Mouse (Mus musculus): ENCODE data around the gene Swi5. TPM values are rescaled to one million over a fixed set of nuclear protein-coding genes. Genes with fewer than 3 reads are reported as not detected.

Swi5 gene
- polyA plus RNA-seq, 1 experiment from 2014 or later, result 385 TPM

DNA sequence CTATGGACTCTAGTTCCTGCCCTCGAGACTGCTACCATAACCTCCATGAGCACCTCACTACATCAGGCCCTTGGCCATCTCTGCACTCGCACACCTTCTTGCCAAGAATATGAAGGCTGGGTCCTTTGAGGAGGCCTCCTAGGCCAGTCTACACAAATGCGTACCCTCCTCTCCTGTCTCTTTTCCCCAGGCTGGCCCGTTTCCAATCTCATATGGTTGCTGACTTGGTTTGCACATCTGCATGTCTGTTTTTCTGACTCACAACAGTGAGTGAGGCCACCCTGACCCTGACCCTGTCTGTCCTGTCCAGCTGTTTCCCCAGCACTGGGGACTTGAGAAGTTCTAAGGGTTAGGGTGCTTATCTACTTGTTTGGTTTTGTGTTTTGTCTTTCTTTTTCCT lies 41.1 kb downstream of the Swi5 start:
- no peak for ATAC-seq (ENCODE audit: insufficient read depth, low FRiP score, low TSS enrichment)
- no peaks in the 10 kb centered on the region for H3K9me3 ChIP-seq (ENCODE audit: control insufficient read depth, low read length)
- DNase-seq (ENCODE audit: low spot score), result no peak
- H3K36me3 ChIP-seq (ENCODE audit: control insufficient read depth, insufficient read depth, low read length), result peaks cover 19% of the 10 kb centered on the region
- H3K4me3 ChIP-seq (ENCODE audit: low read depth, low read length), result no peak overlapping the region
- no peaks in the 10 kb centered on the region for H3K27me3 ChIP-seq (ENCODE audit: control insufficient read depth, insufficient read depth, low read length)
- no peak overlapping the region for H3K9ac ChIP-seq (ENCODE audit: low read length)
- no peaks in the 10 kb centered on the region for H3K4me1 ChIP-seq (ENCODE audit: control insufficient read depth, insufficient read depth, low read length)
- H3K4me2 ChIP-seq (ENCODE audit: low read depth), result no peak overlapping the region
- 89% methylated on average over 4 of the region's 4 CpGs for WGBS
- no peak overlapping the region for H3K27ac ChIP-seq (ENCODE audit: low read depth, low read length)

DNA sequence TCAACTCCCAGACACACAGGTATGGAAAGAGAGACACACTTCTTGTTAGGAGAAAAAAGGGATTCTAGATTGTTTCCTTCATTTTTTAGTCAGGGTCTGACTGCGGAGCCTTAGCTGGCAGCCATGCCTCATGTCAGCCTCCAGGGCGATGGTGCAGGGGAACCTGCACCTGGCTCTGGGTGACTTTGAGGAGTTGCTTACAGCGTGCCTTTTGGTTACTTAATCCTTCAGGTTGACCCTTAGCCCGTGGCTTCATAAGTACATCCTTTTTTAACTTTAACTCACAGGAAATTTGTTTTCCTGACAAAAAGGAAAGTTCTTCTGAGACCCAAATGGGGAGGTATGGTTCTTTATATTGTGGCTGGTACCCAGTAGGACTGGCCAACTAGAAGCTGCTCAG lies 44.9 kb downstream of the Swi5 start:
- Histone ChIP-seq H3K36me3 (ENCODE audit: control insufficient read depth, insufficient read depth, low read length) (peaks cover 6% of the 10 kb centered on the region; the same call in 1 of the 2 replicates), H3K9me3 (ENCODE audit: control insufficient read depth, low read length) (no peaks in the 10 kb centered on the region), H3K27me3 (ENCODE audit: control insufficient read depth, insufficient read depth, low read length) (no peaks in the 10 kb centered on the region), H3K27ac (ENCODE audit: low read depth, low read length) (no peak overlapping the region), H3K4me3 (ENCODE audit: low read depth, low read length) (no peak overlapping the region), H3K9ac (ENCODE audit: low read length) (no peak overlapping the region), H3K4me1 (ENCODE audit: control insufficient read depth, insufficient read depth, low read length) (no peaks in the 10 kb centered on the region), H3K4me2 (ENCODE audit: low read depth) (no peak overlapping the region)
- no peak for DNase-seq (ENCODE audit: low spot score)
- no peak for ATAC-seq (ENCODE audit: insufficient read depth, low FRiP score, low TSS enrichment)
- 97% methylated on average over 4 of the region's 4 CpGs for WGBS

DNA sequence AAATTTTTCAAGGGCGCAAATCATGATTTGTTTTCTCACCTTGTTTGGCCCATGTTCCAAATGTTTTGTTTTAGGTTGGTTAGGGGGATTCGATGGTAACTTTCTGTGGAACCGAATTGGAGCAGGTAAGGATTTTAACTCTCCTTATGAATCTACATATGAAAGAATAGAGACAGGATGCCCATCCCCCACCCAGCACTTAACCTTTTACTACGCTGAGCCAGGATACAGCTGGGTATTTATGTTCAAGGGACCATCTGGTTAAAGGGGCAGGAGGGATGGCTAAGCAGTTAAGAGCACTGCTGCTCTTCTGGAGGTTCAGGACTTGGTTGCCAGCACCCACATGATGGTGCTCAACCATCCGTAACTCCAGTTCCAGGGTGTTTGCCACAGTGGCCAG lies 47.3 kb downstream of the Swi5 start:
- DNase-seq (ENCODE audit: low spot score) (no peak), ATAC-seq (ENCODE audit: insufficient read depth, low FRiP score, low TSS enrichment) (no peak)
- H3K4me2 ChIP-seq (ENCODE audit: low read depth), result no peak overlapping the region
- H3K27ac ChIP-seq (ENCODE audit: low read depth, low read length), result no peak overlapping the region
- no peaks in the 10 kb centered on the region for H3K27me3 ChIP-seq (ENCODE audit: control insufficient read depth, insufficient read depth, low read length)
- no peaks in the 10 kb centered on the region for H3K9me3 ChIP-seq (ENCODE audit: control insufficient read depth, low read length)
- H3K4me3 ChIP-seq (ENCODE audit: low read depth, low read length), result no peak overlapping the region
- peaks cover 6% of the 10 kb centered on the region; the same call in 1 of the 2 replicates for H3K4me1 ChIP-seq (ENCODE audit: control insufficient read depth, insufficient read depth, low read length)
- no peak overlapping the region for H3K9ac ChIP-seq (ENCODE audit: low read length)
- peaks cover 2% of the 10 kb centered on the region; the same call in 1 of the 2 replicates for H3K36me3 ChIP-seq (ENCODE audit: control insufficient read depth, insufficient read depth, low read length)
- 82% methylated on average over 5 of the region's 5 CpGs for WGBS

- Histone ChIP-seq H3K9me3 (ENCODE audit: control insufficient read depth, low read length) (no peaks in the 10 kb centered on the region), H3K27me3 (ENCODE audit: control insufficient read depth, insufficient read depth, low read length) (no peaks in the 10 kb centered on the region), H3K4me3 (ENCODE audit: low read depth, low read length) (no peak overlapping the region), H3K4me1 (ENCODE audit: control insufficient read depth, insufficient read depth, low read length) (peaks cover 8% of the 10 kb centered on the region), H3K27ac (ENCODE audit: low read depth, low read length) (no peak overlapping the region), H3K9ac (ENCODE audit: low read length) (no peak overlapping the region), H3K4me2 (ENCODE audit: low read depth) (no peak overlapping the region), H3K36me3 (ENCODE audit: control insufficient read depth, insufficient read depth, low read length) (no peaks in the 10 kb centered on the region)
- ATAC-seq (ENCODE audit: insufficient read depth, low FRiP score, low TSS enrichment) (no peak), DNase-seq (ENCODE audit: low spot score) (no peak)
- 92% methylated on average over 9 of the region's 9 CpGs for WGBS
Measured at GRCm38 (mm10) chr2:32238708-32239435, 49.0 kb downstream of the Swi5 start.

- Histone ChIP-seq H3K4me2 (ENCODE audit: low read depth) (peak overlapping the region; percentile 88), H3K9ac (ENCODE audit: low read length) (peak overlapping the region; percentile 19; the same call in 1 of the 2 replicates), H3K27me3 (ENCODE audit: control insufficient read depth, insufficient read depth, low read length) (no peaks in the 10 kb centered on the region), H3K4me3 (ENCODE audit: low read depth, low read length) (peak overlapping the region; percentile 60), H3K9me3 (ENCODE audit: control insufficient read depth, low read length) (no peaks in the 10 kb centered on the region), H3K4me1 (ENCODE audit: control insufficient read depth, insufficient read depth, low read length) (peaks cover 8% of the 10 kb centered on the region), H3K27ac (ENCODE audit: low read depth, low read length) (no peak overlapping the region), H3K36me3 (ENCODE audit: control insufficient read depth, insufficient read depth, low read length) (peaks cover 4% of the 10 kb centered on the region; the same call in 1 of the 2 replicates)
- 44% methylated on average over 4 of the region's 4 CpGs for WGBS
- ATAC-seq (ENCODE audit: insufficient read depth, low FRiP score, low TSS enrichment) (no peak), DNase-seq (ENCODE audit: low spot score) (no peak)
Measured at GRCm38 (mm10) chr2:32237571-32237970, 50.3 kb downstream of the Swi5 start.

DNA sequence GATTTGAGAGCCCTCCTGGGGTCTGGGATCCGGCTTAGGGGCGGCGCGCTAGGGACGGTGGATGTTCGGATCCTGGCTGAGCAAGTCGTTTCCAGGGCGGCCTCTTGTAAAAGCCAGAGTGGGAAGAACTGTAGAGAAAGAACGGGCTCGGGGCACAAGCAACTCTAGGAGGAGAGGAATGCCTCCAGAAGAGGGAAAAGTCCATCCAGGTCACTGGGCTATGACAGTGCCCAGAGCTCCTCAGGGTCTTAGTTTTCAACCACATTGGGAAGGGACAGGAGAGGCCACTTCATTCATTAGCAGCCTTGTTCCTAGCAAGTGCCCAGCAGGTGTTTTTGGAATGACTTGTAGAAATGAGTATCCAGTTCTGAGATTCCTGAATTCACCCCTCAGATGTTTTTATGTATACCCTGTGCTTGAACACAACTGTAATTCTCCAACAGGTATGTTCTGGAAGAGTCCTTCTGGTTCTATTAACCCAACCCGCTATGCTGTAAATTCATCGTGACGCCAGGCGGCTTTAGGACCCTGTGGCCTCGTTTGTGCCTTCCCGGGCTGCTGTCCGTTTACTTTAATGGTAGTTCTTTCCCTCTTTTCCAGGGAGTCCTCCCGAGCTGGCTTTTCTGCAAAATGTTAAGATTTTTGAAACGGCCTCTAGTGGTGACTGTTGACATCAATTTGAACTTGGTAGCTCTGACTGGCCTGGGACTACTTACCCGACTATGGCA lies 51.0 kb downstream of the Swi5 start:
- no peak overlapping the region for H3K27ac ChIP-seq (ENCODE audit: low read depth, low read length)
- H3K27me3 ChIP-seq (ENCODE audit: control insufficient read depth, insufficient read depth, low read length), result no peaks in the 10 kb centered on the region
- DNase-seq (ENCODE audit: low spot score) (peak; percentile 52), ATAC-seq (ENCODE audit: insufficient read depth, low FRiP score, low TSS enrichment) (peak; percentile 28; the same call in 1 of the 2 replicates)
- H3K4me3 ChIP-seq (ENCODE audit: low read depth, low read length), result peak overlapping the region; percentile 60
- peak overlapping the region; percentile 88 for H3K4me2 ChIP-seq (ENCODE audit: low read depth)
- H3K4me1 ChIP-seq (ENCODE audit: control insufficient read depth, insufficient read depth, low read length), result peaks cover 8% of the 10 kb centered on the region
- peaks cover 4% of the 10 kb centered on the region for H3K36me3 ChIP-seq (ENCODE audit: control insufficient read depth, insufficient read depth, low read length)
- under 1% methylated on average over 20 of the region's 20 CpGs for WGBS
- H3K9me3 ChIP-seq (ENCODE audit: control insufficient read depth, low read length), result no peaks in the 10 kb centered on the region
- peak overlapping the region; percentile 72 for H3K9ac ChIP-seq (ENCODE audit: low read length)

GRCm38 (mm10) chr2:32235886-32236759 lies 51.8 kb downstream of the Swi5 start, which contains the start of gene Pomt1:
TSS of gene Pomt1 (plus strand) at chr2:32236590.
- Histone ChIP-seq H3K4me3 (ENCODE audit: low read depth, low read length) (peak within 1 kb of the TSS; percentile 60), H3K27me3 (ENCODE audit: control insufficient read depth, insufficient read depth, low read length) (no peaks in the 10 kb centered on the region), H3K4me1 (ENCODE audit: control insufficient read depth, insufficient read depth, low read length) (peaks cover 8% of the 10 kb centered on the region), H3K36me3 (ENCODE audit: control insufficient read depth, insufficient read depth, low read length) (peaks cover 10% of the 10 kb centered on the region), H3K27ac (ENCODE audit: low read depth, low read length) (peak within 1 kb of the TSS; percentile 71), H3K4me2 (ENCODE audit: low read depth) (peak within 1 kb of the TSS; percentile 88), H3K9ac (ENCODE audit: low read length) (peak within 1 kb of the TSS; percentile 72), H3K9me3 (ENCODE audit: control insufficient read depth, low read length) (no peaks in the 10 kb centered on the region)
- DNase-seq (ENCODE audit: low spot score) (peak; percentile 98), ATAC-seq (ENCODE audit: insufficient read depth, low FRiP score, low TSS enrichment) (peak; percentile 84)
- under 1% methylated on average over 54 of the region's 54 CpGs for WGBS

GRCm38 (mm10) chr2:32235433-32235832 lies 52.4 kb downstream of the Swi5 start:
- H3K4me1 ChIP-seq (ENCODE audit: control insufficient read depth, insufficient read depth, low read length), result peaks cover 8% of the 10 kb centered on the region
- no peak overlapping the region for H3K9ac ChIP-seq (ENCODE audit: low read length)
- no peak for ATAC-seq (ENCODE audit: insufficient read depth, low FRiP score, low TSS enrichment)
- no peaks in the 10 kb centered on the region for H3K9me3 ChIP-seq (ENCODE audit: control insufficient read depth, low read length)
- DNase-seq (ENCODE audit: low spot score), result no peak
- no peaks in the 10 kb centered on the region for H3K27me3 ChIP-seq (ENCODE audit: control insufficient read depth, insufficient read depth, low read length)
- H3K27ac ChIP-seq (ENCODE audit: low read depth, low read length), result 0 out of 2 replicates have a peak overlapping the region, but pooled peaks have one; percentile 71
- peak overlapping the region; percentile 60 for H3K4me3 ChIP-seq (ENCODE audit: low read depth, low read length)
- 36% methylated on average over 7 of the region's 7 CpGs for WGBS
- H3K4me2 ChIP-seq (ENCODE audit: low read depth), result peak overlapping the region; percentile 88
- H3K36me3 ChIP-seq (ENCODE audit: control insufficient read depth, insufficient read depth, low read length), result peaks cover 15% of the 10 kb centered on the region
